Mouse (Mus musculus): ENCODE data around the gene Klhl18.

Klhl18 gene

GRCm38 (mm10) chr9:110476124-110477091 lies at the start of gene Klhl18, which contains the start of gene Kif9:
Klhl18 (minus strand) TSS chr9:110476694.
Kif9 (plus strand) TSS chr9:110476958.
- DNase-seq (ENCODE audit: low spot score in 2 of 2) = peak; percentile 97 to 98

DNA sequence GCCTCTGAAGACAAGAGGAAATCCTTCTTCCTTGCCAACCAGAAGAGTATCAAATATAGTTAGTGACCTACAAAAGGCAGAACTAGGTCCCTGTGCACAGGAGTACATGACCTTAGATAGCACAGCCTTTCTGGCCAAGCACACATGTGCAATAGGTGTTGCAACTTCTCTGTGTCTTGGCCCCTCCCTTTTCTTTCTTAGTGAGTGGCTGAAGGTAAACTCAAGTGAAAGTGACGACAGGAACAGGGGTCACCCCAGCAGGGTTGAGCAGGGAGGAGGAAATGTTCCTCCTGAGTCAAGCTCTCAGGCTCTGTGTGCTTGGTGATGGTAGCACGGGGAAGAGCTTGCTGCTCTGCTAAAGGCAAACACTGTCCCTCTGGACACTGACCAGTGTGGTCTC lies 49.2 kb upstream of the Klhl18 start:
- no peak for DNase-seq (ENCODE audit: low spot score in 2 of 2)

- peak; percentile 5 to 39 for DNase-seq (ENCODE audit: low spot score in 2 of 2)
Observed at GRCm38 (mm10) chr9:110490913-110491312, 14.4 kb upstream of the Klhl18 start.

- no peak for DNase-seq (ENCODE audit: low spot score in 2 of 2)
Observed at GRCm38 (mm10) chr9:110488841-110489240, 12.3 kb upstream of the Klhl18 start.

GRCm38 (mm10) chr9:110478639-110479038 lies 2.1 kb upstream of the Klhl18 start:
- DNase-seq (ENCODE audit: low spot score in 2 of 2) = no peak

GRCm38 (mm10) chr9:110477951-110478350 lies 1.5 kb upstream of the Klhl18 start:
- DNase-seq (ENCODE audit: low spot score in 2 of 2) = no peak

- peak; percentile 31 to 63 for DNase-seq (ENCODE audit: low spot score in 2 of 2)
Observed at GRCm38 (mm10) chr9:110466179-110466578, 10.3 kb downstream of the Klhl18 start.

- no peak for DNase-seq (ENCODE audit: low spot score in 2 of 2)
Observed at GRCm38 (mm10) chr9:110465336-110465735, 11.2 kb downstream of the Klhl18 start.

- no peak for DNase-seq (ENCODE audit: low spot score in 2 of 2)
Observed at GRCm38 (mm10) chr9:110463983-110464591, 12.4 kb downstream of the Klhl18 start.

GRCm38 (mm10) chr9:110462321-110462720 lies 14.2 kb downstream of the Klhl18 start:
- no peak for DNase-seq (ENCODE audit: low spot score in 2 of 2)

DNA sequence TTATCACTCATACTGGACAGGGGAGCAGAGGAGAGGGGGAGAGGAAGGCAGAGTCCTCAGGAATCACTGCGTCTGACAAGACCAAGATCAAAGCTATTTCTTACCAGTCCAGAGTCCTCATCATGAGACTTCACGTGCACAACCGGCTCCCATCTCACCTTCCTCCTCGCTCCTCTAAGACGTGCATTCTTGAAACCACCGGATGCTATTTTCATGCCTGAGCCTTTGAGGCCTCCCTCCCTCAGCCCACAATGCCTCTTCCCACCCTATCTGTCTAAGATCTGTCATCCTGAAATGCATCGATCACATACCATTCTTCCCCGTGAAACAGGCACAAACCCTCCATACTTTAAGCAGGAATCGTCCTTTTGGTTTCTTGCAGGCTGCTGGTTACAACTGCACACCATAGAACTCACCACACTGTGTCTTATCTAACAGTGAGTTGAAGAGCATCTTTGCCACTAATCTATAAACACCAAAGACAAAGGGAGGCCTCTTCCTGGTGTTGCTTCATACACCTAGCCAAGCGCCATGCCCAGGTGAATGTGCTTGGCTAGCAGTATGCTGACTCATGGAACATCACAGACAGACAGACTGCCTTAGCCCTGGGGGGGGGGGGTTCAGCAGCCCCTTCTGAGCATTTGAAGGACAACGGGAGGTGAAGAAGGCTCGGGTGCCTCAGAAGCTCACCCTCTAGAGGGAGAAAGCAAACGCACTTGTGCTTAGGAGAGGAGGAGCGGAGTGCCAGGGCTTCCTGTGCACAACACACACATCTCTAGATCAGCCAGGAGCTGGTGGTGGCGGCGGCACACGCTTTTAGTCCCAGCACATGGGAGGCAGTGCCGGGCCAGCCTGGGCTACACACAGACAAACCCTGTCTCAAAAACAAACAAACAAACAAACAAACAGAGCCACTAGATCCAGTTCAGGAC lies 15.3 kb downstream of the Klhl18 start:
- no peak for DNase-seq (ENCODE audit: low spot score in 2 of 2)

DNA sequence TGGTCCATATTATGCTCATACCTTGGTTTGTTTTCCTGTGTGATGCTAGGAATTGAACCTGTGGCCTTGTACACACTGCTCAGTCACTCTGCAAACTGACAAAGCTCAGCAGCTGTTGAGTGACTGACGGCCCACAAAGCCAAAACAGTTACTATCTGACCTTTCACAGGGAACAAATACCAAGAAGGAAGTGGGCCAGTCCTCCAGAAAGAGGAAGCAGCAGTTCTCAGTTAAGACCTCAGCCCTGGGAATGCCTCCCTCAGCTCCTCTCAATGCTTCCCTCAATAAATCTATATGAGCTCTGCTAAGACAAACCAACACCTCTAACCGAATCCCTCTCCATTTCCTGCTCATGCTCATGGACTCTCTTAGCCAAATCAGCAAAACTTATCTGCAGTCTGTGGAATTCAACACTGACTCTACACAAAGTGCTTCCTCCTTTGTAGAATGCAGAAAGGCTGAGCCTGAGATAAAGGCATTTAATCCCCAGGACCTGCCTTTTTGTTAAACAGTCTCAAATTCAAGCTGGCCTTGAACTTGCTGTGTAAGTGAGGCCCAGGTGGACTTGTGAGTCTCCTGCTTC lies 17.3 kb downstream of the Klhl18 start:
- peak in 1 of 2 experiments; percentile 32 for DNase-seq (ENCODE audit: low spot score in 2 of 2)

DNA sequence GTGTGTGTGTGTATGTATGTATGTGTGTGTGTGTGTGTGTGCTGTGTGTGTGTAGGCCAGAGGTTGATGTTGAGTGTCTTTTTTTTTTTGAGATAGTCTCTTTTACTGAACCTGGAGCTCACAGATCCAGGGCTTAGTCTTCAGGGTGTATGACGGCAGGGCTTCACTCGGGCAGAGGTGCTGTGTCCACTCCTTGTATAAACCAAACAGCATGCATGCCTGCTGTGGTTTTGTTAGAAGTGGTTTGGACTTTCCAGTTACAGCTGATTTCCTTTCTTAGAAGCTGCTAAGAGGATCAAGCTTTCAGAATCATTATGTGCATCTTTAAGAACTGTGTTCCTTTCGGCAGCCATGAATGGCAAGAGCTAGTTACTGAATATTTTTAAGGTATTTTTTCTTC lies 18.6 kb downstream of the Klhl18 start:
- peak; percentile 60 to 75 for DNase-seq (ENCODE audit: low spot score in 2 of 2)

- no peak for DNase-seq (ENCODE audit: low spot score in 2 of 2)
Observed at GRCm38 (mm10) chr9:110452523-110452922, 24.0 kb downstream of the Klhl18 start.

DNA sequence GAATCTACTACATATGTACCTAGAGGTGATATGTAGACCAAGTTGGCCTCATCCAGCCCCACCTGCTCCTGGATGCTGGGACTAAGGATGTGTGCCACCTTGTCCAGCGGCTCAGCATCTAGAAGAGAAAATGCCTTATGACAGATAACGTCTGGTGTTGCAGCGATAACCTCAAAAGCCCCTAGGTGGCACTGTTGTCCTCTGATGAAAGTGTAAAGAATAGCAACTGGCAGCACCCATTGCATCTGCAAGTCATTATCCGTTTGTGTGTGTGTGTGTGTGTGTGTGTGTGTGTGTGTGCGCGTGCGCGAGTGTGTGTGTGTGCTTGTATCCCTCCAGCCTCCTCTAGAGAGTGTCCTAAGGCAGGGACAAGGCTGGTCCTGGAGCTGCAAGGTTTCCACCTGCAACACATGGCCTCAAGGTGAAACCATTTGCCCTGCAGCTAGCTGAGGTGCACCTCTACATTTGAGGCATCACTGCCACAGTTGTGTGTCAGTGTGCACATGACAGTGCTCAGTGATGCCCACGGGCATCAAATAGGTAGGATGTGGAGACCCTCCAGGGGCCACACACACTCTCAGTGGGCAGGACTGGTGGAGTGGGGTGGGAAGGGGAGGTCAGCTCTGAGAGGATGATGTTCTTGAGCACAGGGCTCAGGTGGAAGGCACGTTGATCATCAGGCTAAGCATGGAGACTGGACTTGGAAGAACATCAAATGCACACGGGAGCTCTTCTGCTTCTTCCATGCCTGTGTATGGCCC lies 27.5 kb downstream of the Klhl18 start:
- DNase-seq (ENCODE audit: low spot score in 2 of 2) = peak; percentile 66 to 77

DNA sequence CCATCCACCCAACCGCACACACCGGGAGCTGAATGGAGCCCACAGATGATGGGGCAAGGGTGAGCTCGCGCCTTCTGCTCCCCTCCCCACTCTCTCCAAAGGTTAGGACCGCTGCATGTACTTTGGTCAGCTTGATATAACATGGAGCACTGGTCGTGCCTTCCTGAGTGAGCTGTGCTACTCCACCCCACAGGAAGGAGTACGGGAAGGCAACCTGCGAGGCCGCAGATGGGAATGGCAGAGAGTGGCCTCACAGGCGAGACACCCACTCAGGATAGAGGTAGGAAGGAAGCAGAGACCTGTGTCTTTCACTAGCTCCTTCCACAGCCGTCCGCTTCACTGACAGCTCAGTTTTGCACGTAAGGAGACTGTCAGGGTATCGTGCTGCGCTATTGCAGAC lies 28.1 kb downstream of the Klhl18 start:
- no peak for DNase-seq (ENCODE audit: low spot score in 2 of 2)

DNA sequence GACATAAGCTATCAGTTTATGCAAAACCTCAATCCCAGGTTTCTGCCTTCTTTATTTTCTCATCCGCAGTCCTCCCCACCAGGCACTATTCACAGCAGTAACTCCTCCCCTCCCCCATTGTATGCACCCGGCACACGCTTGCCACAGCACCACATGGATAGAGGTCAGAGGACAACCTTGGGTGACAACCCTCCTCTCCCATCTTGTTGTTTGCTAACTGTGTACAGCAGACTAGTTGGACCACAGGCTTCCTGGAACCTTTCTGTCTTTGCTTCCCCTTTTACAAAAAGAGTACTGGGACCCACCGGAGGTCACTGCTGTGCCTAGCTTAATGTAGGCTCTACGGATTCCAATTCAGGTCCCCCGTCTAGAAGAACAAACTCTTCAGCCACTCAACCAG lies 35.9 kb downstream of the Klhl18 start:
- no peak for DNase-seq (ENCODE audit: low spot score in 2 of 2)

GRCm38 (mm10) chr9:110440049-110440448 lies 36.4 kb downstream of the Klhl18 start:
- DNase-seq (ENCODE audit: low spot score in 2 of 2) = no peak

DNA sequence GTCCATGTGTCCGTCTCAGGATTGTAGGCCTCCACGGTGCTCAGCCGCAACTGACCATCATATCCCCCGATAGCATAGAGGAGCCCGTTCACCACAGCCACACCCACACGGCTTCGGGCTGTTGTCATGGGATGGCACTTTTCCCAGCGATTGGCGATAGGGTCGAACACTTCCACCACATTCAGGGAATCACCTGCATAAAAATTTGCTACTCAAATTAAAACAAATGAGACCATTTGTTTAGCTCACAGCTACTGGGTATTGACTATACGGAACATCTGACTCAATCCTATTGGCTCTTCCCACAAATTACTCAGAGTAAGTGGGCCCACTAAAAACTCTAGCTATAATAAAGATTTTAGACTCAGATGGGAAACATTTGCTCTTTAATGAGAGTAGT lies 40.5 kb downstream of the Klhl18 start:
- DNase-seq (ENCODE audit: low spot score in 2 of 2) = no peak

- no peak for DNase-seq (ENCODE audit: low spot score in 2 of 2)
Observed at GRCm38 (mm10) chr9:110433045-110433444, 43.4 kb downstream of the Klhl18 start.

DNA sequence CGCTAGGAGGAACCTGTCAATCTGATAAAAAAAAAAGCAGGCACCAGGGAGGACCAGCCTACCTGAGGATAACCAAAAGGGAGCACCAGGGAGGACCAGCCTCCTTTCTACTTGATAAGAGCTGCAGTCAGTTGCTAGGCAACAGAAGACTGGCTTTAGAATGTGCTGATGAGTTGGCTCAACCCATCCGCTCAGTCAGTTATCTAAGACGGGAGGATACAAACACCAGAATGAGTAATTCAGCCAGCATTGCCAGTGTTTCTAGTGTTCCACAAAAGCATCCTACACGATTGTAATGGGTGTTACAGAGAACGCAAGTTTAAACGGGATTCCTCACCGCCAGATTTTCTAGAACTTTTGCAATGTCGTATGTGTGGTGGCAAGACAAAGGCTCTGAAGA lies 45.3 kb downstream of the Klhl18 start:
- no peak for DNase-seq (ENCODE audit: low spot score in 2 of 2)

All from natural killer cell, adult 2 months (primary cell).